Mouse (Mus musculus) activated CD4-positive, CD25-positive, alpha-beta regulatory T cell, adult 9 weeks (primary cell): ENCODE results near the gene Hcfc2. TPM values are rescaled to one million over a fixed set of nuclear protein-coding genes. Genes with fewer than 3 reads are reported as not detected.

Experiments used
- polyA plus RNA-seq: library from polyadenylated mRNA; unstranded; fragments of 100-300 nt; shearing (Covaris generic); gene quantifications from one replicate; pipeline ENCODE4 v1.2.1, GENCODE M21; 2017

The Hcfc2 gene
- polyA plus RNA-seq, result 38.5 TPM

GRCm38 (mm10) chr10:82695956-82696355 is at the start of gene Hcfc2:
Gene Hcfc2, plus strand, starts transcription at chr10:82696160.

GRCm38 (mm10) chr10:82690494-82690893 is 5.5 kb upstream of the Hcfc2 start, which contains the start of gene Glt8d2:
Gene Glt8d2, minus strand, starts transcription at chr10:82690650.

GRCm38 (mm10) chr10:82763840-82764631 is 68.1 kb downstream of the Hcfc2 start, which contains the start of gene Nfyb:
Gene Nfyb, minus strand, starts transcription at chr10:82764144.

Other genes starting within 250 kb of the Hcfc2 start
- gene Gm1553, start 203.5 kb upstream of the Hcfc2 start, polyA plus RNA-seq, result not detected
- gene 1190007I07Rik, start 72.9 kb upstream of the Hcfc2 start, polyA plus RNA-seq, result 47.5 TPM
- gene Tdg, start 66.3 kb upstream of the Hcfc2 start, polyA plus RNA-seq, result 29.7 TPM
- gene Glt8d2, start 5.5 kb upstream of the Hcfc2 start, polyA plus RNA-seq, result 0.86 TPM
- 74.5 TPM for gene Nfyb, start 68.0 kb downstream of the Hcfc2 start, polyA plus RNA-seq
- gene Txnrd1, start 137.8 kb downstream of the Hcfc2 start, polyA plus RNA-seq, result 51.9 TPM
- 0.28 TPM for gene Eid3, start 170.5 kb downstream of the Hcfc2 start, polyA plus RNA-seq